Comparison of ENCODE assay signal across 18 mouse cellular contexts in genomic region chr7:81311130-81311529, GRCm38 (mm10).
"Had no signal": no experiment of that assay in that cellular context is flagged by ENCODE, and none has a peak within 500 bp of the region (broad histone marks: within the 10 kb centered on the region; RNA-seq: fewer than 3 reads in every experiment).

No protein-coding gene starts in this region.

- H3K9ac ChIP-seq: liver, embryonic 15.5 days; lung, embryonic 15.5 days; neural tube, embryonic 12.5 days; neural tube, embryonic 15.5 days had no signal

- H3K4me3 ChIP-seq: left cerebral cortex, adult 2 months; liver, embryonic 15.5 days; lung, embryonic 15.5 days; midbrain, embryonic 10.5 days; neural tube, embryonic 12.5 days; neural tube, embryonic 15.5 days had no signal

- H3K36me3 ChIP-seq: liver, embryonic 15.5 days; lung, embryonic 15.5 days; midbrain, embryonic 10.5 days; neural tube, embryonic 12.5 days; neural tube, embryonic 15.5 days had no signal

- H3K4me1 ChIP-seq: liver, embryonic 15.5 days; lung, embryonic 15.5 days; midbrain, embryonic 10.5 days; neural tube, embryonic 12.5 days; neural tube, embryonic 15.5 days had no signal

- H3K27ac ChIP-seq: kidney, postnatal 0 days; left cerebral cortex, adult 2 months; liver, embryonic 15.5 days; lung, embryonic 15.5 days; midbrain, embryonic 10.5 days; neural tube, embryonic 12.5 days; neural tube, embryonic 15.5 days had no signal

- H3K4me2 ChIP-seq: liver, embryonic 11.5 days; liver, embryonic 15.5 days; lung, embryonic 15.5 days; neural tube, embryonic 12.5 days; neural tube, embryonic 15.5 days had no signal

- H3K9me3 ChIP-seq: liver, embryonic 15.5 days; lung, embryonic 15.5 days; midbrain, embryonic 10.5 days; neural tube, embryonic 12.5 days; neural tube, embryonic 15.5 days had no signal

- DNase-seq: kidney, adult 2 months; kidney, postnatal 36 days; layer of hippocampus, postnatal 36 days; lung, adult 18-20 months; lung, postnatal 10 days; lung, postnatal 36 days; midbrain, embryonic 14.5 days; thymus, adult 18-20 months; thymus, postnatal 36 days had no signal

- H3K27me3 ChIP-seq: liver, embryonic 15.5 days; lung, embryonic 15.5 days; megakaryocyte, embryonic 14.5 days; neural tube, embryonic 12.5 days; neural tube, embryonic 15.5 days had no signal
